In the genomic region with DNA sequence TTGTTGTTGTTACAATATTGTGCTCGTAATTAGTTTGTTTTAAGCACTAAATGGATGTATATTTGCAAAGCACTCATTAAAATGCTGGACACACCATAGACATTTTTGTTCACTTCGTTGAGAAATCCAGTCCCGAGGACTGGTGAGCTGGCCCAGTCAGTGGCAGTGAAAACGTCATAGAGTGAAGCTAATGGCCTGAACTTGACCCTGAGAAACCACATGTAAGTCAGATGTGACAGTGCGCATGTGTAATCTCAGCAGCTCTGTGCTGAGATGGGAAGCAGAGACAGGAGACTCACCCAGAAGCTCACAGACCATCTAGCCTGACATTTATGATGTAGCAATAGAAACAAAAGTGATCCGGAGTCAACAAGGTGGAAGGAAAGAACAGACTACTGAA, we compare ENCODE assay signal across 24 mouse cellular contexts. TPM values are rescaled to one million over a fixed set of nuclear protein-coding genes. Genes with fewer than 3 reads are reported as not detected.
DNase-seq lines count a peak whose midpoint lies in the region; ATAC-seq lines count a peak whose summit lies in the region.
"Had no signal": no experiment of that assay in that cellular context is flagged by ENCODE, and none has a peak within 500 bp of the region (broad histone marks: within the 10 kb centered on the region; RNA-seq: fewer than 3 reads in every experiment).

No protein-coding gene starts in this region.

- no peak overlapping the region for H3K27ac ChIP-seq in forebrain, embryonic 11.5 days (ENCODE audit: low read depth, low read length)
- no peak overlapping the region for H3K27ac ChIP-seq in forebrain, embryonic 16.5 days (ENCODE audit: low read length)
- no peak overlapping the region for H3K27ac ChIP-seq in neural tube, embryonic 13.5 days (replicated peaks)
- H3K27ac ChIP-seq in embryonic facial prominence, embryonic 10.5 days (replicated peaks), result no peak overlapping the region
- H3K27ac ChIP-seq: embryonic facial prominence, embryonic 15.5 days; forebrain, embryonic 10.5 days; forebrain, embryonic 15.5 days; heart, embryonic 13.5 days; hindbrain, embryonic 12.5 days had no signal

- no peak for ATAC-seq in forebrain, embryonic 11.5 days (replicated peaks; ENCODE audit: low FRiP score)
- no peak for ATAC-seq in forebrain, embryonic 16.5 days
- no peak for ATAC-seq in neural tube, embryonic 13.5 days (ENCODE audit: low read depth)
- ATAC-seq: forebrain, embryonic 15.5 days; hindbrain, embryonic 16.5 days; inflammation-experienced regulatory T-cells, adult 6 months; intestine, postnatal 0 days had no signal

- no peak overlapping the region for H3K9ac ChIP-seq in forebrain, embryonic 11.5 days (ENCODE audit: low read length)
- H3K9ac ChIP-seq in forebrain, embryonic 16.5 days (replicated peaks; ENCODE audit: low read depth, low read length), result no peak overlapping the region
- 0 out of 2 replicates have a peak overlapping the region, but pooled peaks have one; percentile 5 for H3K9ac ChIP-seq in neural tube, embryonic 13.5 days
- H3K9ac ChIP-seq: embryonic facial prominence, embryonic 15.5 days; forebrain, embryonic 15.5 days; heart, embryonic 13.5 days; hindbrain, embryonic 12.5 days had no signal

- no peaks in the 10 kb centered on the region for H3K9me3 ChIP-seq in forebrain, embryonic 11.5 days (ENCODE audit: control insufficient read depth, low read length)
- no peaks in the 10 kb centered on the region for H3K9me3 ChIP-seq in forebrain, embryonic 16.5 days (ENCODE audit: control insufficient read depth, low read length)
- H3K9me3 ChIP-seq in neural tube, embryonic 13.5 days, result no peaks in the 10 kb centered on the region
- H3K9me3 ChIP-seq in embryonic facial prominence, embryonic 10.5 days, result no peaks in the 10 kb centered on the region
- H3K9me3 ChIP-seq: embryonic facial prominence, embryonic 15.5 days; forebrain, embryonic 10.5 days; forebrain, embryonic 15.5 days; heart, embryonic 13.5 days; hindbrain, embryonic 12.5 days had no signal

- H3K4me2 ChIP-seq in forebrain, embryonic 11.5 days (ENCODE audit: low read depth, low read length, severe bottlenecking), result no peak overlapping the region
- H3K4me2 ChIP-seq in forebrain, embryonic 16.5 days (ENCODE audit: low read length), result no peak overlapping the region
- no peak overlapping the region for H3K4me2 ChIP-seq in neural tube, embryonic 13.5 days
- H3K4me2 ChIP-seq: embryonic facial prominence, embryonic 15.5 days; forebrain, embryonic 15.5 days; heart, embryonic 13.5 days; hindbrain, embryonic 12.5 days had no signal

- H3K4me3 ChIP-seq in forebrain, embryonic 11.5 days (ENCODE audit: low read depth, low read length), result no peak overlapping the region
- H3K4me3 ChIP-seq in forebrain, embryonic 16.5 days (replicated peaks; ENCODE audit: low read length), result no peak overlapping the region
- no peak overlapping the region for H3K4me3 ChIP-seq in neural tube, embryonic 13.5 days
- H3K4me3 ChIP-seq in embryonic facial prominence, embryonic 10.5 days, result no peak overlapping the region
- H3K4me3 ChIP-seq: embryonic facial prominence, embryonic 15.5 days; erythroblast, embryonic 14.5 days; forebrain, embryonic 10.5 days; forebrain, embryonic 15.5 days; heart, embryonic 13.5 days; hindbrain, embryonic 12.5 days had no signal

- no peaks in the 10 kb centered on the region for H3K36me3 ChIP-seq in forebrain, embryonic 11.5 days (ENCODE audit: control insufficient read depth, insufficient read depth, low read length)
- no peaks in the 10 kb centered on the region for H3K36me3 ChIP-seq in forebrain, embryonic 16.5 days (ENCODE audit: control insufficient read depth, insufficient read depth)
- H3K36me3 ChIP-seq in neural tube, embryonic 13.5 days, result no peaks in the 10 kb centered on the region
- H3K36me3 ChIP-seq in embryonic facial prominence, embryonic 10.5 days (replicated peaks), result no peaks in the 10 kb centered on the region
- H3K36me3 ChIP-seq: embryonic facial prominence, embryonic 15.5 days; forebrain, embryonic 10.5 days; forebrain, embryonic 15.5 days; heart, embryonic 13.5 days; hindbrain, embryonic 12.5 days had no signal

- no peaks in the 10 kb centered on the region for H3K4me1 ChIP-seq in forebrain, embryonic 11.5 days (replicated peaks; ENCODE audit: control insufficient read depth, insufficient read depth, low read length)
- no peaks in the 10 kb centered on the region; the same call in 1 of the 2 replicates for H3K4me1 ChIP-seq in forebrain, embryonic 16.5 days (replicated peaks; ENCODE audit: control insufficient read depth, insufficient read depth, low read length)
- H3K4me1 ChIP-seq in neural tube, embryonic 13.5 days (replicated peaks), result no peaks in the 10 kb centered on the region
- H3K4me1 ChIP-seq in embryonic facial prominence, embryonic 10.5 days, result no peaks in the 10 kb centered on the region
- H3K4me1 ChIP-seq: embryonic facial prominence, embryonic 15.5 days; forebrain, embryonic 10.5 days; heart, embryonic 13.5 days; hindbrain, embryonic 12.5 days had no signal

- no peaks in the 10 kb centered on the region for H3K27me3 ChIP-seq in forebrain, embryonic 11.5 days (ENCODE audit: control insufficient read depth, insufficient read depth, low read length)
- H3K27me3 ChIP-seq in forebrain, embryonic 16.5 days (replicated peaks; ENCODE audit: control insufficient read depth, insufficient read depth, low read length), result no peaks in the 10 kb centered on the region
- peaks cover 2% of the 10 kb centered on the region; the same call in 1 of the 2 replicates for H3K27me3 ChIP-seq in neural tube, embryonic 13.5 days
- no peaks in the 10 kb centered on the region for H3K27me3 ChIP-seq in embryonic facial prominence, embryonic 10.5 days (replicated peaks; ENCODE audit: low read depth, poor library complexity, severe bottlenecking)
- H3K27me3 ChIP-seq: embryonic facial prominence, embryonic 15.5 days; forebrain, embryonic 15.5 days; hindbrain, embryonic 12.5 days had no signal

- peak; percentile 71 for DNase-seq in adrenal gland, adult 2 months
- no peak for DNase-seq in adrenal gland, adult 8-10 months
- peak; percentile 16 for DNase-seq in forebrain, embryonic 11.5 days (ENCODE audit: low spot score)
- no peak for DNase-seq in neural tube, embryonic 10.5 days (ENCODE audit: extremely low spot score, low spot score)
- no peak for DNase-seq in embryonic facial prominence, embryonic 10.5 days (ENCODE audit: low spot score)
- DNase-seq: cerebellum, adult 18-20 months; gastrocnemius, postnatal 10 days; heart, postnatal 4 days had no signal

- 71% methylated on average over 6 of the region's 6 CpGs for WGBS in forebrain, embryonic 11.5 days
- 64% methylated on average over 6 of the region's 6 CpGs for WGBS in forebrain, embryonic 16.5 days
- 61% methylated on average over 6 of the region's 6 CpGs for WGBS in neural tube, embryonic 13.5 days
- WGBS in embryonic facial prominence, embryonic 10.5 days, result 74% methylated on average over 6 of the region's 6 CpGs

RNA-seq across cellular contexts. Expression of a gene that starts 8.4 kb away (rescaled TPM):
- total RNA-seq in adrenal gland, adult 2 months (2021), result 1 to 10 TPM; 2.8 to 5.2 TPM
- 6.0 and 10.0 TPM in 2 replicates for polyA plus RNA-seq in adrenal gland, adult 2 months (2012; rRNA removed)
- 1 to 10 TPM; 4.4 to 9.1 (median 6.3) TPM for total RNA-seq in adrenal gland, adult 8-10 months (2022)
- 20.5 and 22.8 TPM in 2 replicates for polyA plus RNA-seq in forebrain, embryonic 11.5 days (2014; fragmentation: Nextera tagmentation; extraction: Ambion mirVana)
- 254 and 298 TPM in 2 replicates for polyA plus RNA-seq in forebrain, embryonic 16.5 days (2015; fragmentation: Nextera tagmentation; extraction: Ambion mirVana)
- polyA plus RNA-seq in neural tube, embryonic 13.5 days (2015; fragmentation: Nextera tagmentation; extraction: Ambion mirVana), result 203 and 222 TPM in 2 replicates
- polyA plus RNA-seq in embryonic facial prominence, embryonic 10.5 days (2016; fragmentation: Nextera tagmentation; extraction: Ambion mirVana), result 4.5 and 5.4 TPM in 2 replicates
- total RNA-seq: ES-E14; gastrocnemius, postnatal 4 days; heart, adult 8-10 months; heart, postnatal 4 days had no signal
- polyA plus RNA-seq: erythroblast, embryonic 14.5 days; heart, postnatal 0 days; inflammation-experienced regulatory T-cells, adult 6 months had no signal

RNA-seq across cellular contexts. Expression of a gene that starts 11.6 kb away (rescaled TPM):
- 100 to 1,000 TPM; 553 to 611 TPM for total RNA-seq in adrenal gland, adult 2 months (2021)
- polyA plus RNA-seq in adrenal gland, adult 2 months (2012; rRNA removed), result 1,578 and 1,712 TPM in 2 replicates
- total RNA-seq in adrenal gland, adult 8-10 months (2022), result 100 to 1,000 TPM; 569 to 665 (median 622) TPM
- 410 and 508 TPM in 2 replicates for polyA plus RNA-seq in forebrain, embryonic 11.5 days (2014; fragmentation: Nextera tagmentation; extraction: Ambion mirVana)
- polyA plus RNA-seq in forebrain, embryonic 16.5 days (2015; fragmentation: Nextera tagmentation; extraction: Ambion mirVana), result 498 and 517 TPM in 2 replicates
- polyA plus RNA-seq in neural tube, embryonic 13.5 days (2015; fragmentation: Nextera tagmentation; extraction: Ambion mirVana), result 486 and 510 TPM in 2 replicates
- 276 and 281 TPM in 2 replicates for polyA plus RNA-seq in embryonic facial prominence, embryonic 10.5 days (2016; fragmentation: Nextera tagmentation; extraction: Ambion mirVana)

RNA-seq across cellular contexts. Expression of a gene that starts 11.9 kb away (rescaled TPM):
- total RNA-seq in adrenal gland, adult 2 months (2021), result not detected
- polyA plus RNA-seq in adrenal gland, adult 2 months (2012; rRNA removed), result not detected in 2 replicates
- total RNA-seq in adrenal gland, adult 8-10 months (2022), result not detected
- 0.40 and 0.84 TPM in 2 replicates for polyA plus RNA-seq in forebrain, embryonic 11.5 days (2014; fragmentation: Nextera tagmentation; extraction: Ambion mirVana)
- polyA plus RNA-seq in forebrain, embryonic 16.5 days (2015; fragmentation: Nextera tagmentation; extraction: Ambion mirVana), result not detected in 2 replicates
- not detected in 2 replicates for polyA plus RNA-seq in neural tube, embryonic 13.5 days (2015; fragmentation: Nextera tagmentation; extraction: Ambion mirVana)
- polyA plus RNA-seq in embryonic facial prominence, embryonic 10.5 days (2016; fragmentation: Nextera tagmentation; extraction: Ambion mirVana), result 2.1 and 2.3 TPM in 2 replicates
- total RNA-seq: gastrocnemius, postnatal 10 days; gastrocnemius, postnatal 4 days; heart, adult 8-10 months; heart, postnatal 4 days had no signal
- polyA plus RNA-seq: embryonic facial prominence, embryonic 15.5 days; erythroblast, embryonic 14.5 days; forebrain, embryonic 15.5 days; frontal cortex, adult 2 months; heart, embryonic 13.5 days; heart, postnatal 0 days; hindbrain, embryonic 12.5 days; hindbrain, embryonic 16.5 days; inflammation-experienced regulatory T-cells, adult 6 months; intestine, postnatal 0 days had no signal

RNA-seq across cellular contexts. Expression of a gene that starts 24.7 kb away (rescaled TPM):
- total RNA-seq in adrenal gland, adult 2 months (2021), result 1 to 10 TPM; 1.1 to 1.9 TPM
- polyA plus RNA-seq in adrenal gland, adult 2 months (2012; rRNA removed), result 1.9 and 2.4 TPM in 2 replicates
- total RNA-seq in adrenal gland, adult 8-10 months (2022), result 1 to 10 TPM in 2 of 4 experiments, under 1 TPM in 2; 0.96 to 1.8 (median 1.1) TPM
- polyA plus RNA-seq in forebrain, embryonic 11.5 days (2014; fragmentation: Nextera tagmentation; extraction: Ambion mirVana), result 1.2 and 2.1 TPM in 2 replicates
- 2.3 and 3.1 TPM in 2 replicates for polyA plus RNA-seq in forebrain, embryonic 16.5 days (2015; fragmentation: Nextera tagmentation; extraction: Ambion mirVana)
- 3.0 and 3.2 TPM in 2 replicates for polyA plus RNA-seq in neural tube, embryonic 13.5 days (2015; fragmentation: Nextera tagmentation; extraction: Ambion mirVana)
- polyA plus RNA-seq in embryonic facial prominence, embryonic 10.5 days (2016; fragmentation: Nextera tagmentation; extraction: Ambion mirVana), result 1.7 and 2.2 TPM in 2 replicates

RNA-seq across cellular contexts. Expression of a gene that starts 26.6 kb away (rescaled TPM):
- total RNA-seq in adrenal gland, adult 2 months (2021), result 10 to 100 TPM; 25.4 to 31.0 TPM
- 37.1 and 38.0 TPM in 2 replicates for polyA plus RNA-seq in adrenal gland, adult 2 months (2012; rRNA removed)
- 10 to 100 TPM; 38.5 to 67.8 (median 56.6) TPM for total RNA-seq in adrenal gland, adult 8-10 months (2022)
- 14.0 and 14.9 TPM in 2 replicates for polyA plus RNA-seq in forebrain, embryonic 11.5 days (2014; fragmentation: Nextera tagmentation; extraction: Ambion mirVana)
- polyA plus RNA-seq in forebrain, embryonic 16.5 days (2015; fragmentation: Nextera tagmentation; extraction: Ambion mirVana), result 16.5 and 20.2 TPM in 2 replicates
- 16.9 and 17.3 TPM in 2 replicates for polyA plus RNA-seq in neural tube, embryonic 13.5 days (2015; fragmentation: Nextera tagmentation; extraction: Ambion mirVana)
- polyA plus RNA-seq in embryonic facial prominence, embryonic 10.5 days (2016; fragmentation: Nextera tagmentation; extraction: Ambion mirVana), result 15.2 and 15.3 TPM in 2 replicates

Comparison
In these comparisons a context has a peak if more than half of its experiments do, and no peak if none do; other contexts are left out.
1. DNase-seq: peak in adrenal gland, adult 2 months (single experiment) and forebrain, embryonic 11.5 days (single experiment); none in adrenal gland, adult 8-10 months (single experiment), neural tube, embryonic 10.5 days (single experiment) and embryonic facial prominence, embryonic 10.5 days (single experiment).